Mouse (Mus musculus) cortical plate, adult 2 months (tissue): ENCODE measurements at regions not wholly inside any gene's neighbourhood (a gene's known extent, or its start where the extent isn't known, plus 50 kb on each side); places are given as distances from the start of the nearest gene placed in this dataset.

Experiments
- H3K27ac ChIP-seq: fragments of 200-500 bp; 2 replicates; pipeline ENCODE4 v1.5.1; 2012; ENCODE audit warnings: low read length, control low read depth, inconsistent platforms; ENCODE audit not compliant: insufficient read depth
- H3K4me1 ChIP-seq: fragments of 200-500 bp; 2 replicates; pipeline ENCODE4 v1.6.1; 2011; ENCODE audit warnings: low read length; ENCODE audit not compliant: control insufficient read depth, insufficient read depth
- H3K4me3 ChIP-seq: fragments of 200-500 bp; 2 replicates; pipeline ENCODE4 v1.5.1; 2011; ENCODE audit warnings: mild to moderate bottlenecking, low read length, control low read depth; ENCODE audit not compliant: insufficient read depth
- CTCF ChIP-seq: fragments of 200-500 bp; IDR thresholded peaks from 2 replicates; pipeline ENCODE4 v1.5.1; 2011; ENCODE audit warnings: mild to moderate bottlenecking, control low read depth, low read length; ENCODE audit not compliant: insufficient read depth; ENCODE audit errors: extremely low read depth
- POLR2A ChIP-seq: fragments of 200-500 bp; IDR thresholded peaks from 2 replicates; pipeline ENCODE4 v1.6.1; 2011; ENCODE audit warnings: mild to moderate bottlenecking, low read length, control low read depth; ENCODE audit not compliant: insufficient read depth; ENCODE audit errors: extremely low read depth

DNA sequence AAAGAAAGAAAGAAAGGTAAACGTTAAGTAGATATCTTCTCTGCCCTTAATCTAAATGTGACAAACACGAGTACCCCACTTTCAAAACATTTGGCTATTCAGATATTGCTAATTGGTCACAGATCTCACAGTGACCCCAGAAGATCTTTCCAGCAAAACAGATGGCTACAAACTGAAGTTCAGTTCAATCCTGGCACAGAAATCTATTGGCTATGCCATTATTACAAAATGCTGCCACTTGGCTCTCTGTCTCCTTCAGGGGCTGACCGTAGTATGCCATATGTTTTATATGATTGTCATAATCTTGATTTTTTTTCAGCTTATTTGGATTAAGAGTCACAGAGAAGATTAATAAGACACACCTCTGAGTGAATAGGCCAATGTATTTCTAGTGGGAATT is 873.2 kb downstream of the Slc22a22 start:
- Histone ChIP-seq H3K4me3 (no peak overlapping the region), H3K27ac (no peak overlapping the region), H3K4me1 (no peaks in the 10 kb centered on the region)
- no peak for TF ChIP-seq POLR2A
- TF ChIP-seq CTCF, result no peak

DNA sequence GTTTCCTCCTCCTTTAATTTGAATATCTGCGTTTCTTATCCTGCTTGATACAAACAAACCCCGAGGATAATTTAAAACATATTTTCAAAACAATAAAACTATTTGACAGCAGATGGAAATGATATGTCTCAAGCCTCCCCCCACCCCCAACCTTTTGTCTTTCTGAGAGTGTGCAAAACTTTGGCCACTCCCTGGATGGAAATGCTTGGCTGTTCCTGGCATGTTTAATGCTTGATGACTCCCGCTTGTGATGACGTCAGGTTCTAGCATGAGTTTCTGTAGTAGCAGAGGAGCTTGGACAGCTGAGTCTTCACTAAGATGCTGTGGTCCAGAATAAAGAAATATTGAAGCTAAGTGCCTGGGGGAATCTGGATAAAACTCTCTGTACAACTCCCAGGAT is 884.8 kb downstream of the Slc22a22 start:
- Histone ChIP-seq H3K4me3 (no peak overlapping the region), H3K4me1 (no peaks in the 10 kb centered on the region), H3K27ac (no peak overlapping the region)
- TF ChIP-seq POLR2A (no peak), CTCF (no peak)

DNA sequence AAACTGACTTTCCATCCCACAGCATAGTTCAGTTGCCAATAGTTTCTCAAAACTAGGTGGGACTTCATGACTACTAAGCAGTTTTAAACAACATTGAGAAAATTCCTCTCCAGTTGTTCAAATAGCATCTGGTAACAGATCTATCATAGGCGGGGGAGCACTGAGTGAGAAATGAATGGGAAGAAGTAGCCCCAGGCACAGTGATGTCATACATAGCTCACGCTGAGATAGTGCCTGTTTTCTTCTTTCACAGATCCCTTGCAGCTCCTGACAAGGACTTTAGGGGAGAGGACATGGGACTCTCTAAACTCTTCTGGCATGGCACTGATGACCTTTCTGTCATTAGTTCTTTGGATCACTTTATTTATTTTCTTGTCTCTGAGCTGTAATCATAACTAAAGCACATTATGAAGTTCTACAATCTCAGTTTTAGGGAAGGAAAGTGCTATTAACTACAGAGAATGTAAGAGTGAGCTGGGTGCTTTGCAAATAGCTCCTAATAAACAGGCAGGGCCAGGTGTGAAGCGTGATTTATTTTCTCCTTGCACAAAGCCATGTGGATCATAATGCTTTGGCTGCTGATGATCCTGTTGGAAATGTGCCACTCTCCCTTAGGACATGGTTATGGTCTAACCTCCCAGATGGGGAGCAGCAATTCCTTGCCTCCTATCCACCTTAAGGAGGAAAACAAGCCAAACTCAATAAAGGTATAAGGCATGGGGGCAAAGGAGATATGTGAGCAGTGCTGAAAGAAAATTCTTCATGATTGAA is 896.5 kb downstream of the Slc22a22 start:
- no peak for TF ChIP-seq POLR2A
- no peak for TF ChIP-seq CTCF
- Histone ChIP-seq H3K4me3 (no peak overlapping the region), H3K27ac (no peak overlapping the region), H3K4me1 (no peaks in the 10 kb centered on the region)

DNA sequence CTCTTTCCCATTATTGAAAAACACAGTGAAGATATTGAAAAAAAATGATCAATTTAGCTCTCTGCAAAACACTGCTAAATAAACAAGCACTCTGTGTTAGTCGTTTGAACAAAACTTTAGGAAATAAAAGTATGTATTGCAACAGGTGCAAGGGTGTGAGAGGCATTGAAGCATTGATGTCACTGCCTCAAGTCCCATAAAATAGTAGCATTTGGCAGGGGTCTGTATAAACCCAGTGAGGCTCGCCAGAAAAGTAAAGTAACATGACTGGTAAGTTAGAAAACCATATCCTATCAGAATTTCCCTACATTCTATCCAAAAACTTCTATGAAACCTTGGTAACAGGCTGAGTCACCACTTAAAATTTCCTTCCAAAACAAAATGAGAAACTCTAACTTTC is 914.2 kb downstream of the Slc22a22 start:
- Histone ChIP-seq H3K27ac (no peak overlapping the region), H3K4me3 (no peak overlapping the region), H3K4me1 (no peaks in the 10 kb centered on the region)
- no peak for TF ChIP-seq CTCF
- no peak for TF ChIP-seq POLR2A

GRCm38 (mm10) chr15:56562785-56563184 is 914.6 kb downstream of the Slc22a22 start:
- Histone ChIP-seq H3K27ac (no peak overlapping the region), H3K4me1 (no peaks in the 10 kb centered on the region), H3K4me3 (no peak overlapping the region)
- no peak for TF ChIP-seq POLR2A
- TF ChIP-seq CTCF, result no peak

DNA sequence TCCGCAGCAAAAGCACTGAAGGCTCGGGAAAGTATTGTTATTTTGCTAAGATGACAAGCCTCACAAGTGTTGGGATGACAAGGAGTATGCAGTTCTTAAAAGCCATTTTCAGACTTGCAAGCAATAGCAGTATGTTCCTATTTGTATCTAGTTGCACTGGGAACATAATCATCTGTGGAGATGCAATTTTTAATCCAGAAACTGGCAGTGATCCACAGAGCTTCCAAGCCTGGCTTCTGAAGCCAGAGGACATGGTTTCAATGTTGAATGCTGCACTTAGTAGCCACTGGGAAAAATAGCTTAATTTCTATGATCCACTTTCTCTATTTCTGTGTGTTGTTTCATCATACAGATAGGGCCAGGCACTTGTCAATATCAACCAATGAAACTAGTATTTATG is 915.3 kb downstream of the Slc22a22 start:
- TF ChIP-seq POLR2A (no peak), CTCF (no peak)
- H3K4me3 ChIP-seq, result no peak overlapping the region
- H3K4me1 ChIP-seq, result no peaks in the 10 kb centered on the region
- no peak overlapping the region for H3K27ac ChIP-seq

- Histone ChIP-seq H3K4me1 (no peaks in the 10 kb centered on the region), H3K4me3 (no peak overlapping the region), H3K27ac (no peak overlapping the region)
- TF ChIP-seq POLR2A, result no peak
- no peak for TF ChIP-seq CTCF
Measured at GRCm38 (mm10) chr15:56554386-56554785, 923.0 kb downstream of the Slc22a22 start.

DNA sequence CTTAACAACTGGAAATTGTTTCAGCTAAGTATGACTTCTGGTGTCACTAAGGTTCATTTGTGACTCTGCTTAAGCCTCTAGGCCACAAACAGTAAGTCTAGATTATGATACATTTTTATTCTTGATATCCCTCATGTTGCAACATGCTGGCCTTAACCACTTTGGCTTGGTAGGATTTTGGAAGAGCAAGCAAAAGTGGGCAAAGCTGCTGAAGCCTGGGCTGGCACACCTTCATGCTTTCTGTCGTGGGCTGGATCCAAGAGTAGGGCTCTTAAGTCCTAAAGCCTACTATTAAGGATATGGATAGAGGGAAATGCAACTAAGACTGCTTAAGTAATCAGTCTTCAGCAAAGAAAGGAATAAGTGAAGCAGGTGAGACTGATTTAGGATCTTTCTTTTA is 923.6 kb downstream of the Slc22a22 start:
- Histone ChIP-seq H3K27ac (no peak overlapping the region), H3K4me1 (no peaks in the 10 kb centered on the region), H3K4me3 (no peak overlapping the region)
- TF ChIP-seq POLR2A (no peak), CTCF (no peak)

DNA sequence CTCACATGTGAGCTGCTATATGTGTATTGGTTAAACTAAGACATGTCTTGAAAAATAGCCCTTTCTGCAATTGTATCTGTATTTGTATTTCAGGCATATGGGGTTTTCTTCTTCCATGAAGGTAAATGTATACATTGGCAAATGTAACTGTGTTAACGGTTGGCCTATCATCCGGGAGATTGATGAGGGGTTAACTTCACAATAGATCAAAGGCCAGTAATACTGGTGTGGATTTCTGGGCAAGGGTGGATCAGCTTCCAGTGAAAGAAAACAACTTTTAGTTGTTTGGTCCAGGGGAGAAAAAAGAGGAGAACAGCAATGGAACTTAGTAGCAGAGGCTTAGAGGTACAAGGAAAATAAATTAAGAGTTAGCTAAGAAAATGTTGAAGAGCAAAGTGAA is 945.9 kb downstream of the Slc22a22 start:
- no peak overlapping the region for H3K27ac ChIP-seq
- H3K4me3 ChIP-seq, result no peak overlapping the region
- TF ChIP-seq POLR2A (no peak), CTCF (no peak)
- H3K4me1 ChIP-seq, result no peaks in the 10 kb centered on the region

GRCm38 (mm10) chr15:56518379-56518778 is 959.0 kb downstream of the Slc22a22 start:
- Histone ChIP-seq H3K4me3 (no peak overlapping the region), H3K4me1 (no peaks in the 10 kb centered on the region), H3K27ac (no peak overlapping the region)
- TF ChIP-seq POLR2A, result no peak
- TF ChIP-seq CTCF, result no peak

GRCm38 (mm10) chr15:56516095-56516494 is 961.3 kb downstream of the Slc22a22 start:
- Histone ChIP-seq H3K4me1 (no peaks in the 10 kb centered on the region), H3K27ac (no peak overlapping the region), H3K4me3 (no peak overlapping the region)
- TF ChIP-seq CTCF, result no peak
- no peak for TF ChIP-seq POLR2A
